Mouse (Mus musculus) kidney, embryonic 14.5 days (tissue): ENCODE measurements around the gene Omp. TPM values are rescaled to one million over a fixed set of nuclear protein-coding genes. Genes with fewer than 3 reads are reported as not detected.

ENCODE experiments used
- ATAC-seq: fragments of 200-750 bp; cut with Nextera tagmentation; 2 replicates; pipeline ENCODE4 v1.8.0; 2017; ENCODE audit warnings: moderate number of reproducible peaks, mild to moderate bottlenecking, moderate TSS enrichment, moderate library complexity; ENCODE audit not compliant: low FRiP score, low TSS enrichment
- H3K27ac ChIP-seq: fragments of 300-500 bp; sonication (generic); 2 replicates; pipeline ENCODE4 v1.5.1; 2014; ENCODE audit warnings: low read depth, mild to moderate bottlenecking, low read length, moderate library complexity, mixed read lengths
- H3K27me3 ChIP-seq: fragments of 300-500 bp; sonication (generic); 2 replicates; pipeline ENCODE4 v1.6.1; 2014; ENCODE audit warnings: mild to moderate bottlenecking, low read length; ENCODE audit not compliant: control insufficient read depth, insufficient read depth
- H3K36me3 ChIP-seq: fragments of 300-500 bp; sonication (generic); 2 replicates; pipeline ENCODE4 v1.6.1; 2014; ENCODE audit warnings: low read length, mixed read lengths; ENCODE audit not compliant: control insufficient read depth, insufficient read depth
- H3K4me1 ChIP-seq: fragments of 300-500 bp; sonication (generic); 2 replicates; pipeline ENCODE4 v1.6.1; 2014; ENCODE audit warnings: low read length, mixed read lengths; ENCODE audit not compliant: control insufficient read depth, insufficient read depth
- H3K4me2 ChIP-seq: fragments of 300-500 bp; sonication (generic); replicated peaks from 2 replicates; pipeline ENCODE4 v1.6.1; 2014; ENCODE audit warnings: low read depth, mild to moderate bottlenecking, low read length
- H3K4me3 ChIP-seq: fragments of 300-500 bp; sonication (generic); 2 replicates; pipeline ENCODE4 v1.5.1; 2014; ENCODE audit warnings: mild to moderate bottlenecking, low read length
- H3K9ac ChIP-seq: fragments of 300-500 bp; sonication (generic); 2 replicates; pipeline ENCODE4 v1.6.1; 2014; ENCODE audit warnings: low read depth, mild to moderate bottlenecking, low read length, moderate library complexity
- H3K9me3 ChIP-seq: fragments of 300-500 bp; sonication (generic); 2 replicates; pipeline ENCODE4 v1.6.1; 2016; ENCODE audit warnings: low read length; ENCODE audit not compliant: control insufficient read depth
- WGBS: fragments of 180-500 bp; shearing (Covaris S2); extraction: QIAGEN DNeasy Blood & Tissue Kit; methylation state at CpG from one replicate; pipeline ENCODE4 v1.1.7; 2014; 5-methylcytosine and 5-hydroxymethylcytosine counted together
- polyA plus RNA-seq: library from polyadenylated mRNA; unstranded; fragments of >200 nt; fragmentation: Nextera tagmentation; extraction: Ambion mirVana; gene quantifications from 2 replicates; pipeline ENCODE4 v1.2.1, GENCODE M21; 2014

Gene Omp
- polyA plus RNA-seq, 1 experiment from 2014 or later: 0.51 TPM

DNA sequence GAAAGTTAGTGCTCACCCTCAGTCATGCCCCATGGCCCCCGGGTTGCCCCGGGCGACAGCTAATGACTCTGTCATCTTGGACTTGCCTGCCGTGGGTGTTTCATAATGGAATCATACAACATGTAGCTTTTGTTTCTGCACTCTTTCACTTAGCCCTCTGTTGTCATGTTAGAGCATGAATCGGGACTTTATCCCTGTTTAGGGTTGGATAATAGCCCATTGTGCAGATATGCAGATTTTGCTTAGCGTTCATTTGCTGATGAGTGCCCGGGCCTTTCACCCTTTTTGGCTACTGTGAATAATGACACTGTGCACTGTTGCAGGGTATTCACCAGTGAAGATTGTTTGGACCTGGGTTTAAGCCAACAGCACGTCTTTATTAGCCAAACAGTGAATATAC, 41.3 kb upstream of the Omp start:
- Histone ChIP-seq H3K9me3 (no peaks in the 10 kb centered on the region), H3K9ac (no peak overlapping the region), H3K27ac (no peak overlapping the region), H3K4me2 (no peak overlapping the region), H3K36me3 (no peaks in the 10 kb centered on the region), H3K27me3 (no peaks in the 10 kb centered on the region), H3K4me1 (0 out of 2 replicates have a peak, but pooled peaks cover 3% of the 10 kb centered on the region), H3K4me3 (no peak overlapping the region)
- no peak for ATAC-seq
- WGBS: 75% methylated on average over 8 of the region's 8 CpGs

DNA sequence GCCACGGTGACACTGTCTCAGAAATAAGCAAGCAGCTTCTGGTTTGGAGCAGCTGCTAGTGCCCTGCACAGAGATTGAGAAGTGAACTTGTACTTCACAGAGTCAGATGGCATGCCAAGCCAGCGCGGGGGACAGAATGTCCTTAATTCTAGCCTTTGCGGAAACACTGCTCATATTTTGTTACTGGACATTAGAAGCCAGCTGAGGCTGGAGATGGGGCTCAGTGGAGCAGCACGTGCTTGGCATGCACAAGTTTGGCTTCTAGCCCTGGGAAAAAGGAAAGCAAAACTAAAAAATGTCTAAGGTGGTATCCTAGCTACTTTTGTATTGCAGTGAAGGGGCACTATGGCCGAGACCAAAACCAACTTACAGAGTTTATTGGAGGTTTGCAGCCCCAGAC, 40.0 kb upstream of the Omp start:
- ATAC-seq: no peak
- Histone ChIP-seq H3K9ac (no peak overlapping the region), H3K4me3 (no peak overlapping the region), H3K4me1 (0 out of 2 replicates have a peak, but pooled peaks cover 3% of the 10 kb centered on the region), H3K9me3 (no peaks in the 10 kb centered on the region), H3K4me2 (no peak overlapping the region), H3K27me3 (no peaks in the 10 kb centered on the region), H3K36me3 (no peaks in the 10 kb centered on the region), H3K27ac (no peak overlapping the region)
- WGBS: 73% methylated on average over 6 of the region's 6 CpGs

GRCm38 (mm10) chr7:98178560-98179231, 33.4 kb upstream of the Omp start:
- H3K4me3 ChIP-seq: peak overlapping the region; percentile 82
- no peaks in the 10 kb centered on the region for H3K36me3 ChIP-seq
- peak overlapping the region; percentile 79 for H3K4me2 ChIP-seq
- H3K9ac ChIP-seq: peak overlapping the region; percentile 63; the same call in 1 of the 2 replicates
- 68% methylated on average over 5 of the region's 5 CpGs for WGBS
- ATAC-seq: peak; percentile 40
- H3K4me1 ChIP-seq: peaks cover 3% of the 10 kb centered on the region; the same call in 1 of the 2 replicates
- H3K9me3 ChIP-seq: no peaks in the 10 kb centered on the region
- 0 out of 2 replicates have a peak, but pooled peaks cover 3% of the 10 kb centered on the region for H3K27me3 ChIP-seq
- peak overlapping the region; percentile 80 for H3K27ac ChIP-seq

DNA sequence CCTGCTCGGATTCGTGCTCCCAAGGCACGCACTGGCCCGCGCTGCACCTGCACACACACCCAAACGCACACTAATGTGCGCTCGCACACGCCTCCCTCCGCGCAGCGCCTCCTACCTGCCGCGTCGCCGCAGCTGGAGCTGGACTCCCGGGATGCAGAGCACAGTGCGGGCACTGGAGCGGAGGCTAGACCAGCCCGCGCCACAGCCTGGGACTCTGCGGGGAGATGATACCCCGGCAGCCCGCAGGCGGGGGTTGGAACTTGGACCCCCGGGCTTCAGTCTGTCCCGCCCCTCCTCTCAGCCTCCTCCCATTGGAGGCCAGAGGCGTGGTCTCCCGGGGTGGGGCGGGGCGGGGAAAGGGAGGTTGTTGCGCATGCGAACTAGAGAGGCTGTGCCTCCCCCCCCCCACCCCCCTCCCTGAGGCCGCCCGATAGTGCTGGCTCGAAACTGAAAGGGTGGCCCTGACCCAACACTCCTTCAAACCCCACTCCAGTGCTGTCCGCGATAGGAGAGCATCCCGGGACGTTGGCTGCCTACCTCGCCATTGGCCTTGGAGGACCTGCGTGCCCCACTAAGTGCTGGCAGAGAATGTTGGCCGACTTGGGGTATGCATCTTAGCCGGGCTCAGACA, 32.7 kb upstream of the Omp start, which contains the start of gene Capn5:
Gene Capn5, minus strand, starts transcription at position 346 of the 631 bp plus-strand sequence.
- Histone ChIP-seq H3K27ac (peak within 1 kb of the TSS; percentile 80), H3K9ac (peak within 1 kb of the TSS; percentile 63)
- WGBS: 2% methylated on average over 38 of the region's 44 CpGs

DNA sequence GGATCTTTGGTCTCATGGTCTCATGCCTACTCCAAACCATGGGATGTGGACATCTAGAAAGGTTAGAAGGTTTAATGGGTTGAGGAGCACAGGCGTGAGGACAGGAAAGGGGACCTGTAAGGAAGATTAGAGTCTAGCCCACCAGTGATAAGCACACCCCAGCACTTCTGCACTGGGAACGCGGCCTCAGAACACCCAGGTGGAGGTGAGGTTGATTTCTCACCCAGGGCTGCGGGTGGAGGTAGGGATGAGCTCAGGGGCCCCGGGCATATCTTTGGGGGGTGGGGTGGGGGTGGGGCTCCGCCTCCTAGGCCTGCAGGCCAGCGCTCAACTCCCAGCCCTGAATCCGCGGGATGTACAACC, 32.2 kb upstream of the Omp start:
- 6% methylated on average over 9 of the region's 9 CpGs for WGBS
- no peak; the same call in 1 of the 2 replicates for ATAC-seq
- peak overlapping the region; percentile 80; the same call in 1 of the 2 replicates for H3K27ac ChIP-seq
- H3K9me3 ChIP-seq: no peaks in the 10 kb centered on the region
- H3K9ac ChIP-seq: peak overlapping the region; percentile 63
- no peaks in the 10 kb centered on the region for H3K36me3 ChIP-seq
- 0 out of 2 replicates have a peak, but pooled peaks cover 3% of the 10 kb centered on the region for H3K27me3 ChIP-seq
- peak overlapping the region; percentile 82 for H3K4me3 ChIP-seq
- peak overlapping the region; percentile 79 for H3K4me2 ChIP-seq
- H3K4me1 ChIP-seq: peaks cover 3% of the 10 kb centered on the region; the same call in 1 of the 2 replicates

More for the DNA sequence above, 32.7 kb upstream of the Omp start, which contains the start of gene Capn5:
- H3K4me1 ChIP-seq: peaks cover 3% of the 10 kb centered on the region; the same call in 1 of the 2 replicates
- H3K9me3 ChIP-seq: no peaks in the 10 kb centered on the region
- peak; percentile 81 for ATAC-seq
- H3K4me2 ChIP-seq: peak within 1 kb of the TSS; percentile 79
- 0 out of 2 replicates have a peak, but pooled peaks cover 3% of the 10 kb centered on the region for H3K27me3 ChIP-seq
- H3K4me3 ChIP-seq: peak within 1 kb of the TSS; percentile 82
- no peaks in the 10 kb centered on the region for H3K36me3 ChIP-seq

GRCm38 (mm10) chr7:98177071-98177485, 31.8 kb upstream of the Omp start:
- peaks cover 3% of the 10 kb centered on the region; the same call in 1 of the 2 replicates for H3K4me1 ChIP-seq
- H3K27ac ChIP-seq: no peak overlapping the region
- 0 out of 2 replicates have a peak overlapping the region, but pooled peaks have one; percentile 63 for H3K9ac ChIP-seq
- H3K9me3 ChIP-seq: no peaks in the 10 kb centered on the region
- H3K4me3 ChIP-seq: peak overlapping the region; percentile 82
- H3K27me3 ChIP-seq: 0 out of 2 replicates have a peak, but pooled peaks cover 3% of the 10 kb centered on the region
- H3K36me3 ChIP-seq: no peaks in the 10 kb centered on the region
- ATAC-seq: no peak
- 41% methylated on average over 2 of the region's 2 CpGs for WGBS
- H3K4me2 ChIP-seq: peak overlapping the region; percentile 79

GRCm38 (mm10) chr7:98176322-98177070, 31.2 kb upstream of the Omp start:
- Histone ChIP-seq H3K27me3 (0 out of 2 replicates have a peak, but pooled peaks cover 3% of the 10 kb centered on the region), H3K27ac (no peak overlapping the region), H3K4me1 (peaks cover 6% of the 10 kb centered on the region; the same call in 1 of the 2 replicates), H3K9me3 (no peaks in the 10 kb centered on the region), H3K9ac (no peak overlapping the region), H3K4me2 (peak overlapping the region; percentile 79), H3K4me3 (peak overlapping the region; percentile 82), H3K36me3 (no peaks in the 10 kb centered on the region)
- ATAC-seq: no peak
- 71% methylated on average over 8 of the region's 8 CpGs for WGBS

- Histone ChIP-seq H3K9ac (no peak overlapping the region), H3K36me3 (no peaks in the 10 kb centered on the region), H3K27ac (no peak overlapping the region), H3K9me3 (no peaks in the 10 kb centered on the region), H3K27me3 (0 out of 2 replicates have a peak, but pooled peaks cover 3% of the 10 kb centered on the region), H3K4me2 (no peak overlapping the region), H3K4me3 (no peak overlapping the region), H3K4me1 (peaks cover 6% of the 10 kb centered on the region; the same call in 1 of the 2 replicates)
- no peak for ATAC-seq
- 78% methylated on average over 4 of the region's 4 CpGs for WGBS
These were observed 29.8 kb upstream of the Omp start for GRCm38 (mm10) chr7:98174883-98175755.
